Mouse (Mus musculus) CH12.LX (cell line): ENCODE measurements around the gene 1700069L16Rik.

ENCODE experiments used
- CHD2 ChIP-seq: IDR thresholded peaks from 2 replicates; pipeline ENCODE4 v1.6.1; 2011; ENCODE audit warnings: low read length, improper control_type of control experiment
- CTCF ChIP-seq, 2 experiments: IDR thresholded peaks in 1 of 2; conservative IDR thresholded peaks in 1 of 2; 2 replicates each; pipeline ENCODE4 v1.5.1; 2011 to 2012; ENCODE audit warnings: low read depth in 2 of 2, low read length in 2 of 2, improper control_type of control experiment in 1 of 2, inconsistent platforms in 1 of 2, mild to moderate bottlenecking in 1 of 2, moderate library complexity in 1 of 2
- POLR2A ChIP-seq: IDR thresholded peaks from 2 replicates; pipeline ENCODE4 v1.6.1; 2011; ENCODE audit warnings: low read depth, mild to moderate bottlenecking, improper control_type of control experiment, low read length

DNA sequence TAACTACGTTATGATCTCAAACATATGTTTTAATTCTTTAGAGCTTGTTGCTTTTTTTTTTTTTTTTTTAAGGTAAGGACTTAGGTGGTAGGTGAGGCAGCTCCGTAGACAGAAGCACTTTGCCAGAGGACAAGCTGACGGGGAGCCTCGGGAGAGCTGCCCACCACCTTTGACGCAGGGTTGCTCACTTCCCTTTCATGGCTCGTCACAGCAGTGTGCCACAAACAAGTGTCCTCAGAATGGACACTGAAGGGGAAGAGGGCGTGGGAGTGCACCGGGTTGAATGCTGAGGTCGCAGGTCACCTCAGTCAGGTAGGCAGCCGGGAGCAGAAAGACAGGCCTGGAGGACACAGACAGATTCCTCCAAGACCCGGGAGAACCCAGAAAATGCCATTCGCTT lies 845 bp upstream of the 1700069L16Rik start:
- TF ChIP-seq CTCF (conservative IDR thresholded peaks at IDR 0.05 in 1 of 2, IDR thresholded peaks at IDR 0.05 in 1 of 2; ENCODE audit: low read depth in 2 of 2, low read length in 2 of 2) (no peak), CHD2 (no peak), POLR2A (no peak)
